Mouse (Mus musculus) fat pad, adult 2 months (tissue): ENCODE measurements around the gene Gm20920.
"Not testable (repeated sequence)": the region's sequence is repeated elsewhere in the genome, so short reads cannot be mapped to it uniquely, and the experiment has no call there.

Experiments used
- DNase-seq: peaks from one replicate; pipeline ENCODE4 v3.0.0-alpha.2; 2011; ENCODE audit warnings: low read depth, low spot score; ENCODE audit errors: extremely low read depth

The Gm20920 gene

DNA sequence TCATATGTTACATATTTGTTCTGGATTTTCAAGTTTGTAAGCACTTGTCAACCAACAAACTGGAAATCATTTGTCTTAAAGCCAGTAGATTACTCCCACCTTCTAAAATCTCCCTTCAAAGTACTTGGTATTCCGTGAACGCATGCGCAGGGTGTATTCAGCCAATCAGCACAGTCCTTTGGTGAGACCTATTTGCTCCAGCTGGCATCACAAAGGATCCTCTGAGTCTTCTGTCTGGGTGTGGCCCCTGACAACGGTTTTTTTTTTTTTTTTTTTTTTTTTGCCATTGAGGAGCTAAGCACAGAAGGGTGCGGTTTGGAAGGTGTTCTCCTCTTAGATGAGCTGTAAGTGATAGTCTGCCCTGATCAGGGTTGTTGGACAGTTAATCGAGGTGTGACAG lies at the start of gene Gm20920:
Gm20920 (plus strand) TSS at position 301 of the 400 bp plus-strand sequence.
- not testable (repeated sequence) for DNase-seq
